In genomic region chr1:66816837-66817452, GRCm38 (mm10) we compare ENCODE assay signal across 8 mouse cellular contexts. TPM values are rescaled to one million over a fixed set of nuclear protein-coding genes. Genes with fewer than 3 reads are reported as not detected.
DNase-seq lines count a peak whose midpoint lies in the region; ATAC-seq and TF ChIP-seq lines count a peak whose summit lies in the region.

No protein-coding gene starts in this region.

- H3K27me3 ChIP-seq in G1E (ENCODE audit: insufficient read depth, low read length) = no peaks in the 10 kb centered on the region
- H3K27me3 ChIP-seq in forebrain, embryonic 15.5 days = no peaks in the 10 kb centered on the region
- no peaks in the 10 kb centered on the region for H3K27me3 ChIP-seq in neural tube, embryonic 15.5 days (replicated peaks)

- intact Hi-C loops in heart, postnatal 25 days (cut with DNase I) = loop anchor here (5.0 kb wide), 1 partner anchor 115 kb away; the partner anchor contains the start of gene Rpe

- peak overlapping the region; percentile 72 for H3K4me2 ChIP-seq in forebrain, embryonic 15.5 days (replicated peaks)
- peak overlapping the region; percentile 72 for H3K4me2 ChIP-seq in neural tube, embryonic 15.5 days

- no peaks in the 10 kb centered on the region for H3K9me3 ChIP-seq in G1E (replicated peaks)
- H3K9me3 ChIP-seq in forebrain, embryonic 15.5 days = no peaks in the 10 kb centered on the region
- no peaks in the 10 kb centered on the region for H3K9me3 ChIP-seq in neural tube, embryonic 15.5 days (replicated peaks)

- peak; percentile 81 for DNase-seq in G1E (ENCODE audit: low spot score)
- DNase-seq in cerebellum, adult 11-12 months = peak; percentile 90
- peak; percentile 77 for DNase-seq in heart, postnatal 25 days (ENCODE audit: low spot score)
- DNase-seq in layer of hippocampus, adult 2 months (ENCODE audit: low spot score in 2 of 2) = peak; percentile 93 to 97
- DNase-seq in lung, adult 2 months = peak; percentile 92
- peak; percentile 99 for DNase-seq in testis, postnatal 10 days (ENCODE audit: low spot score)

- H3K4me3 ChIP-seq in G1E (ENCODE audit: low read depth, low read length) = peak overlapping the region; percentile 83
- H3K4me3 ChIP-seq in forebrain, embryonic 15.5 days = peak overlapping the region; percentile 82
- peak overlapping the region; percentile 89 for H3K4me3 ChIP-seq in layer of hippocampus, adult 2 months
- H3K4me3 ChIP-seq in lung, adult 2 months (replicated peaks; ENCODE audit: extremely low read depth, low read depth, low read length) = peak overlapping the region; percentile 96
- peak overlapping the region; percentile 82 for H3K4me3 ChIP-seq in neural tube, embryonic 15.5 days (replicated peaks)

- peak; percentile 56; the same call in 1 of the 2 replicates for TF ChIP-seq POLR2A in lung, adult 2 months (IDR thresholded peaks at IDR 0.05; ENCODE audit: borderline replicate concordance, extremely low read depth, low read depth, low read length)

- peak; percentile 35 for ATAC-seq in G1E (ENCODE audit: extremely low read depth, insufficient number of reproducible peaks, low FRiP score, poor library complexity, severe bottlenecking)
- peak; percentile 90 for ATAC-seq in forebrain, embryonic 15.5 days (replicated peaks)
- peak; percentile 88 for ATAC-seq in neural tube, embryonic 15.5 days (ENCODE audit: low FRiP score)

- H3K27ac ChIP-seq in forebrain, embryonic 15.5 days (replicated peaks) = peak overlapping the region; percentile 98
- H3K27ac ChIP-seq in layer of hippocampus, adult 2 months = peak overlapping the region; percentile 98
- H3K27ac ChIP-seq in neural tube, embryonic 15.5 days (replicated peaks) = peak overlapping the region; percentile 99

- no peak for TF ChIP-seq CTCF in G1E (IDR thresholded peaks at IDR 0.05; ENCODE audit: low read depth, low read length)
- no peak for TF ChIP-seq CTCF in layer of hippocampus, adult 2 months (conservative IDR thresholded peaks at IDR 0.05)
- TF ChIP-seq CTCF in lung, adult 2 months (IDR thresholded peaks at IDR 0.05; ENCODE audit: insufficient read depth, low read length) = no peak

- H3K36me3 ChIP-seq in G1E (replicated peaks) = peaks cover under 1% of the 10 kb centered on the region
- H3K36me3 ChIP-seq in forebrain, embryonic 15.5 days = no peaks in the 10 kb centered on the region
- no peaks in the 10 kb centered on the region for H3K36me3 ChIP-seq in neural tube, embryonic 15.5 days

- H3K4me1 ChIP-seq in G1E (ENCODE audit: insufficient read depth, low read depth, low read length) = peaks cover 27% of the 10 kb centered on the region
- H3K4me1 ChIP-seq in forebrain, embryonic 15.5 days = peaks cover 21% of the 10 kb centered on the region
- H3K4me1 ChIP-seq in lung, adult 2 months (ENCODE audit: control insufficient read depth, insufficient read depth, low read length) = peaks cover 9% of the 10 kb centered on the region
- H3K4me1 ChIP-seq in neural tube, embryonic 15.5 days = peaks cover 25% of the 10 kb centered on the region

- under 1% methylated on average over 47 of the region's 63 CpGs for WGBS in forebrain, embryonic 15.5 days
- WGBS in lung, adult 2 months = under 1% methylated on average over 53 of the region's 63 CpGs
- under 1% methylated on average over 57 of the region's 63 CpGs for WGBS in neural tube, embryonic 15.5 days

- H3K9ac ChIP-seq in forebrain, embryonic 15.5 days (replicated peaks) = peak overlapping the region; percentile 91
- peak overlapping the region; percentile 92 for H3K9ac ChIP-seq in neural tube, embryonic 15.5 days (replicated peaks)

RNA-seq across cellular contexts. Expression of gene Kansl1l, which starts 0.4 kb away (rescaled TPM):
- total RNA-seq in G1E (2014; fragmentation: Nextera tagmentation) = 28.8 and 37.5 TPM in 2 replicates
- total RNA-seq in G1E (2017) = 17.1 and 18.7 TPM in 2 replicates
- 0.94 and 1.4 TPM in 2 replicates for polyA plus RNA-seq in G1E (2012)
- 15.3 and 17.9 TPM in 2 replicates for polyA plus RNA-seq in forebrain, embryonic 15.5 days (2015; fragmentation: Nextera tagmentation; extraction: Ambion mirVana)
- 10 to 100 TPM; 21.7 to 22.9 TPM for total RNA-seq in heart, postnatal 25 days (2021)
- 10 to 100 TPM; 20.3 TPM for total RNA-seq in layer of hippocampus, adult 2 months (2021)
- 2.8 and 3.6 TPM in 2 replicates for polyA plus RNA-seq in lung, adult 2 months (2012; rRNA removed)
- polyA plus RNA-seq in neural tube, embryonic 15.5 days (2015; fragmentation: Nextera tagmentation; extraction: Ambion mirVana) = 10.9 and 13.1 TPM in 2 replicates

RNA-seq across cellular contexts. Expression of gene Acadl, which starts 46.1 kb away (rescaled TPM):
- total RNA-seq in G1E (2014; fragmentation: Nextera tagmentation) = 114 TPM in 2 replicates
- total RNA-seq in G1E (2017) = 32.8 and 35.9 TPM in 2 replicates
- polyA plus RNA-seq in G1E (2012) = 7.8 and 10.1 TPM in 2 replicates
- 31.2 and 34.2 TPM in 2 replicates for polyA plus RNA-seq in forebrain, embryonic 15.5 days (2015; fragmentation: Nextera tagmentation; extraction: Ambion mirVana)
- 1,000 to 10,000 TPM; 1,047 to 1,088 TPM for total RNA-seq in heart, postnatal 25 days (2021)
- 10 to 100 TPM; 31.7 to 33.0 TPM for total RNA-seq in layer of hippocampus, adult 2 months (2021)
- 18.8 and 34.1 TPM in 2 replicates for polyA plus RNA-seq in lung, adult 2 months (2012; rRNA removed)
- 59.4 and 74.9 TPM in 2 replicates for polyA plus RNA-seq in neural tube, embryonic 15.5 days (2015; fragmentation: Nextera tagmentation; extraction: Ambion mirVana)

Comparison
In these comparisons a context has a peak if more than half of its experiments do, and no peak if none do; other contexts are left out.
1. Peak in every context shown above with its lines: DNase-seq, ATAC-seq, H3K4me3 ChIP-seq and H3K27ac ChIP-seq.
2. ATAC-seq: peak in every context shown above with its lines; median percentile 90 in forebrain, embryonic 15.5 days; 88 in neural tube, embryonic 15.5 days; 35 in G1E.